Mouse (Mus musculus) hindbrain, embryonic 10.5 days (tissue): ENCODE measurements around the gene Zfyve27. TPM values are rescaled to one million over a fixed set of nuclear protein-coding genes. Genes with fewer than 3 reads are reported as not detected.

Experiments
- DNase-seq: peaks from one replicate; pipeline ENCODE4 v3.0.0-alpha.2; 2017; ENCODE audit warnings: low spot score
- H3K27ac ChIP-seq: fragments of 300-500 bp; sonication (generic); 2 replicates; pipeline ENCODE4 v1.5.1; 2016; ENCODE audit warnings: mild to moderate bottlenecking, moderate library complexity
- H3K27me3 ChIP-seq: fragments of 300-500 bp; sonication (generic); 2 replicates; pipeline ENCODE4 v1.6.1; 2016; ENCODE audit warnings: mild to moderate bottlenecking; ENCODE audit not compliant: poor library complexity, insufficient read depth, severe bottlenecking
- H3K36me3 ChIP-seq: fragments of 300-500 bp; sonication (generic); 2 replicates; pipeline ENCODE4 v1.6.1; 2016; ENCODE audit warnings: mild to moderate bottlenecking, moderate library complexity
- H3K4me1 ChIP-seq: fragments of 300-500 bp; sonication (generic); replicated peaks from 2 replicates; pipeline ENCODE4 v1.6.1; 2016; ENCODE audit warnings: mild to moderate bottlenecking
- H3K4me3 ChIP-seq: fragments of 300-500 bp; sonication (generic); 2 replicates; pipeline ENCODE4 v1.5.1; 2016; ENCODE audit warnings: mild to moderate bottlenecking, moderate library complexity
- H3K9me3 ChIP-seq: fragments of 300-500 bp; sonication (generic); 2 replicates; pipeline ENCODE4 v1.6.1; 2016; ENCODE audit warnings: mild to moderate bottlenecking, moderate library complexity
- WGBS: fragments of 180-500 bp; shearing (Covaris S2); methylation state at CpG from one replicate; pipeline ENCODE4 v1.1.7; 2016; 5-methylcytosine and 5-hydroxymethylcytosine counted together
- polyA plus RNA-seq: library from polyadenylated mRNA; unstranded; fragments of >200 nt; fragmentation: Nextera tagmentation; extraction: Ambion mirVana; gene quantifications from 2 replicates; pipeline ENCODE4 v1.2.1, GENCODE M21; 2016

Zfyve27 gene
- polyA plus RNA-seq, 1 experiment from 2014 or later = 40.2 TPM

GRCm38 (mm10) chr19:42130294-42130606 is 33.5 kb upstream of the Zfyve27 start:
- Histone ChIP-seq H3K4me3 (no peak overlapping the region), H3K27ac (0 out of 2 replicates have a peak overlapping the region, but pooled peaks have one; percentile 87), H3K36me3 (no peaks in the 10 kb centered on the region), H3K9me3 (no peaks in the 10 kb centered on the region), H3K4me1 (peaks cover 25% of the 10 kb centered on the region), H3K27me3 (peaks cover 17% of the 10 kb centered on the region; the same call in 1 of the 2 replicates)
- 71% methylated on average over 3 of the region's 3 CpGs for WGBS
- DNase-seq = no peak

GRCm38 (mm10) chr19:42131101-42131500 is 32.6 kb upstream of the Zfyve27 start:
- H3K4me1 ChIP-seq = peaks cover 30% of the 10 kb centered on the region
- no peaks in the 10 kb centered on the region for H3K9me3 ChIP-seq
- H3K27me3 ChIP-seq = peaks cover 17% of the 10 kb centered on the region; the same call in 1 of the 2 replicates
- DNase-seq = no peak
- WGBS = 70% methylated on average over 5 of the region's 5 CpGs
- H3K27ac ChIP-seq = no peak overlapping the region
- H3K36me3 ChIP-seq = no peaks in the 10 kb centered on the region
- no peak overlapping the region for H3K4me3 ChIP-seq

- H3K36me3 ChIP-seq = no peaks in the 10 kb centered on the region
- 0 out of 2 replicates have a peak, but pooled peaks cover 5% of the 10 kb centered on the region for H3K27me3 ChIP-seq
- no peak for DNase-seq
- H3K9me3 ChIP-seq = no peaks in the 10 kb centered on the region
- no peak overlapping the region for H3K4me3 ChIP-seq
- peaks cover 11% of the 10 kb centered on the region for H3K4me1 ChIP-seq
- H3K27ac ChIP-seq = no peak overlapping the region
These were observed 28.7 kb upstream of the Zfyve27 start for GRCm38 (mm10) chr19:42135070-42135469.

GRCm38 (mm10) chr19:42136126-42136525 is 27.6 kb upstream of the Zfyve27 start:
- no peaks in the 10 kb centered on the region for H3K27me3 ChIP-seq
- peaks cover 8% of the 10 kb centered on the region for H3K4me1 ChIP-seq
- 28% methylated on average over 5 of the region's 5 CpGs for WGBS
- no peak overlapping the region for H3K4me3 ChIP-seq
- no peak overlapping the region for H3K27ac ChIP-seq
- no peak for DNase-seq
- H3K9me3 ChIP-seq = no peaks in the 10 kb centered on the region
- H3K36me3 ChIP-seq = no peaks in the 10 kb centered on the region

- DNase-seq = no peak
- Histone ChIP-seq H3K4me3 (no peak overlapping the region), H3K27me3 (no peaks in the 10 kb centered on the region), H3K4me1 (peaks cover 8% of the 10 kb centered on the region), H3K36me3 (no peaks in the 10 kb centered on the region), H3K9me3 (no peaks in the 10 kb centered on the region), H3K27ac (no peak overlapping the region)
- 92% methylated on average over 4 of the region's 4 CpGs for WGBS
These were observed 26.5 kb upstream of the Zfyve27 start for GRCm38 (mm10) chr19:42137167-42137672.

- Histone ChIP-seq H3K27me3 (no peaks in the 10 kb centered on the region), H3K36me3 (no peaks in the 10 kb centered on the region), H3K4me1 (peaks cover 8% of the 10 kb centered on the region), H3K27ac (no peak overlapping the region), H3K9me3 (no peaks in the 10 kb centered on the region), H3K4me3 (no peak overlapping the region)
- DNase-seq = no peak
- WGBS = 89% methylated on average over 15 of the region's 15 CpGs
These were observed 25.1 kb upstream of the Zfyve27 start for GRCm38 (mm10) chr19:42138517-42139285.

GRCm38 (mm10) chr19:42139724-42140517 is 23.8 kb upstream of the Zfyve27 start:
- Histone ChIP-seq H3K27me3 (peaks cover 2% of the 10 kb centered on the region; the same call in 1 of the 2 replicates), H3K27ac (no peak overlapping the region), H3K4me1 (peaks cover 8% of the 10 kb centered on the region), H3K9me3 (no peaks in the 10 kb centered on the region), H3K36me3 (no peaks in the 10 kb centered on the region), H3K4me3 (no peak overlapping the region)
- no peak for DNase-seq
- 84% methylated on average over 5 of the region's 5 CpGs for WGBS

GRCm38 (mm10) chr19:42141998-42142397 is 21.8 kb upstream of the Zfyve27 start:
- H3K9me3 ChIP-seq = no peaks in the 10 kb centered on the region
- peaks cover 2% of the 10 kb centered on the region; the same call in 1 of the 2 replicates for H3K4me1 ChIP-seq
- peaks cover 22% of the 10 kb centered on the region for H3K27me3 ChIP-seq
- WGBS = 73% methylated on average over 3 of the region's 3 CpGs
- H3K4me3 ChIP-seq = no peak overlapping the region
- H3K36me3 ChIP-seq = no peaks in the 10 kb centered on the region
- no peak for DNase-seq
- H3K27ac ChIP-seq = no peak overlapping the region

GRCm38 (mm10) chr19:42142757-42143156 is 21.0 kb upstream of the Zfyve27 start:
- H3K27ac ChIP-seq = no peak overlapping the region
- peaks cover 26% of the 10 kb centered on the region for H3K27me3 ChIP-seq
- no peak for DNase-seq
- 80% methylated on average over 2 of the region's 2 CpGs for WGBS
- no peaks in the 10 kb centered on the region for H3K9me3 ChIP-seq
- H3K4me3 ChIP-seq = no peak overlapping the region
- no peaks in the 10 kb centered on the region for H3K36me3 ChIP-seq
- H3K4me1 ChIP-seq = peaks cover 8% of the 10 kb centered on the region

- H3K4me1 ChIP-seq = peaks cover 22% of the 10 kb centered on the region
- no peaks in the 10 kb centered on the region for H3K9me3 ChIP-seq
- 64% methylated on average over 6 of the region's 6 CpGs for WGBS
- H3K27ac ChIP-seq = no peak overlapping the region
- no peaks in the 10 kb centered on the region for H3K36me3 ChIP-seq
- DNase-seq = no peak
- peaks cover 39% of the 10 kb centered on the region for H3K27me3 ChIP-seq
- H3K4me3 ChIP-seq = no peak overlapping the region
These were observed 19.7 kb upstream of the Zfyve27 start for GRCm38 (mm10) chr19:42144067-42144466.

- H3K4me3 ChIP-seq = no peak overlapping the region
- peak; percentile 81 for DNase-seq
- H3K9me3 ChIP-seq = no peaks in the 10 kb centered on the region
- 30% methylated on average over 8 of the region's 8 CpGs for WGBS
- peaks cover 45% of the 10 kb centered on the region for H3K27me3 ChIP-seq
- peaks cover 26% of the 10 kb centered on the region for H3K4me1 ChIP-seq
- no peak overlapping the region for H3K27ac ChIP-seq
- no peaks in the 10 kb centered on the region for H3K36me3 ChIP-seq
These were observed 19.1 kb upstream of the Zfyve27 start for GRCm38 (mm10) chr19:42144541-42145167.

GRCm38 (mm10) chr19:42145210-42145609 is 18.5 kb upstream of the Zfyve27 start:
- H3K27ac ChIP-seq = no peak overlapping the region
- DNase-seq = no peak
- WGBS = 66% methylated on average over 4 of the region's 4 CpGs

More at GRCm38 (mm10) chr19:42145210-42145609, 18.5 kb upstream of the Zfyve27 start:
- H3K36me3 ChIP-seq = no peaks in the 10 kb centered on the region
- no peaks in the 10 kb centered on the region for H3K9me3 ChIP-seq
- peaks cover 48% of the 10 kb centered on the region for H3K27me3 ChIP-seq
- no peak overlapping the region for H3K4me3 ChIP-seq
- H3K4me1 ChIP-seq = peaks cover 28% of the 10 kb centered on the region
